ENCODE assay signal across 10 mouse cellular contexts in genomic region chr1:74374980-74375379, GRCm38 (mm10). TPM values are rescaled to one million over a fixed set of nuclear protein-coding genes. Genes with fewer than 3 reads are reported as not detected.
DNase-seq lines count a peak whose midpoint lies in the region; ATAC-seq and TF ChIP-seq lines count a peak whose summit lies in the region.
"Had no signal": no experiment of that assay in that cellular context is flagged by ENCODE, and none has a peak within 500 bp of the region (broad histone marks: within the 10 kb centered on the region; RNA-seq: fewer than 3 reads in every experiment).

Gene Slc11a1 (plus strand): TSS chr1:74375195.

- no peak for DNase-seq in forebrain, embryonic 10.5 days (ENCODE audit: extremely low spot score, low spot score)
- peak; percentile 38 for DNase-seq in retina, postnatal 1 day
- no peak for DNase-seq in retina, embryonic 14.5 days (ENCODE audit: low spot score)
- DNase-seq in liver, adult 2 months (ENCODE audit: extremely low read depth, low read depth, low spot score), result peak; percentile 36
- DNase-seq in monocyte, adult 2 months (ENCODE audit: low read depth in 1 of 2, low spot score in 2 of 2), result peak; percentile 78 to 80
- no peak for DNase-seq in urinary bladder, postnatal 10 days (ENCODE audit: low spot score)
- DNase-seq in left cerebral cortex, adult 11 months (ENCODE audit: low spot score), result no peak
- DNase-seq: cerebellum, postnatal 10 days; kidney, adult 11 months had no signal

- TF ChIP-seq POLR2A in liver, adult 2 months (IDR thresholded peaks at IDR 0.05; ENCODE audit: extremely low read depth, insufficient read depth, low read length), result no peak

- H3K9ac ChIP-seq in forebrain, embryonic 12.5 days, result no peak within 1 kb of the TSS
- peak within 1 kb of the TSS; percentile 40 for H3K9ac ChIP-seq in liver, adult 2 months (ENCODE audit: low read depth, low read length)

- no peak within 1 kb of the TSS for H3K4me2 ChIP-seq in forebrain, embryonic 12.5 days

- no peaks in the 10 kb centered on the region for H3K79me2 ChIP-seq in liver, adult 2 months (ENCODE audit: control insufficient read depth, insufficient read depth, low read length)

- WGBS in forebrain, embryonic 10.5 days, result 76% methylated on average over 8 of the region's 8 CpGs
- WGBS in forebrain, embryonic 12.5 days, result 77% methylated on average over 8 of the region's 8 CpGs
- 68% methylated on average over 8 of the region's 8 CpGs for WGBS in liver, adult 2 months

- TF ChIP-seq CTCF in liver, adult 2 months (IDR thresholded peaks at IDR 0.05; ENCODE audit: low read depth, low read length), result no peak

- no peaks in the 10 kb centered on the region for H3K27me3 ChIP-seq in forebrain, embryonic 10.5 days (ENCODE audit: poor library complexity, severe bottlenecking)
- no peaks in the 10 kb centered on the region for H3K27me3 ChIP-seq in forebrain, embryonic 12.5 days
- H3K27me3 ChIP-seq in liver, adult 2 months (ENCODE audit: control insufficient read depth, insufficient read depth, low read length), result no peaks in the 10 kb centered on the region

- peaks cover 19% of the 10 kb centered on the region for H3K4me1 ChIP-seq in forebrain, embryonic 10.5 days
- no peaks in the 10 kb centered on the region for H3K4me1 ChIP-seq in forebrain, embryonic 12.5 days
- peaks cover 11% of the 10 kb centered on the region for H3K4me1 ChIP-seq in liver, adult 2 months (ENCODE audit: control insufficient read depth, insufficient read depth, low read length)

- ATAC-seq in forebrain, embryonic 12.5 days (ENCODE audit: low FRiP score), result no peak

- H3K27ac ChIP-seq in forebrain, embryonic 10.5 days, result peak within 1 kb of the TSS; percentile 37; the same call in 1 of the 2 replicates
- no peak within 1 kb of the TSS for H3K27ac ChIP-seq in forebrain, embryonic 12.5 days
- H3K27ac ChIP-seq in liver, adult 2 months (replicated peaks; ENCODE audit: insufficient read depth, low read depth, low read length), result peak within 1 kb of the TSS; percentile 60

- no peak within 1 kb of the TSS for H3K4me3 ChIP-seq in forebrain, embryonic 10.5 days
- H3K4me3 ChIP-seq in forebrain, embryonic 12.5 days (replicated peaks), result no peak within 1 kb of the TSS
- peak within 1 kb of the TSS; percentile 51 for H3K4me3 ChIP-seq in liver, adult 2 months (ENCODE audit: insufficient read depth, low read depth, low read length)

- no peaks in the 10 kb centered on the region for H3K36me3 ChIP-seq in forebrain, embryonic 10.5 days (replicated peaks)
- no peaks in the 10 kb centered on the region for H3K36me3 ChIP-seq in forebrain, embryonic 12.5 days (replicated peaks)
- H3K36me3 ChIP-seq in liver, adult 2 months (ENCODE audit: control insufficient read depth, insufficient read depth, low read length), result no peaks in the 10 kb centered on the region

- H3K9me3 ChIP-seq in forebrain, embryonic 10.5 days, result no peaks in the 10 kb centered on the region
- H3K9me3 ChIP-seq in forebrain, embryonic 12.5 days, result no peaks in the 10 kb centered on the region

RNA-seq across cellular contexts. Expression of gene Slc11a1, which starts in this region (rescaled TPM):
- polyA plus RNA-seq in forebrain, embryonic 10.5 days (2016; fragmentation: Nextera tagmentation; extraction: Ambion mirVana), result 2.7 and 2.9 TPM in 2 replicates
- 1.3 and 1.7 TPM in 2 replicates for polyA plus RNA-seq in forebrain, embryonic 12.5 days (2016; fragmentation: Nextera tagmentation; extraction: Ambion mirVana)
- total RNA-seq in liver, adult 2 months (2014; rRNA removed), result 17.5 and 23.4 TPM in 2 replicates
- polyA plus RNA-seq in liver, adult 2 months (2012; rRNA removed), result 10.8 and 21.4 TPM in 2 replicates

Comparison
In these comparisons a context has a peak if more than half of its experiments do, and no peak if none do; other contexts are left out.
1. DNase-seq: peak in retina, postnatal 1 day (single experiment), liver, adult 2 months (single experiment) and monocyte, adult 2 months (2 of 2); none in forebrain, embryonic 10.5 days (single experiment), retina, embryonic 14.5 days (single experiment), urinary bladder, postnatal 10 days (single experiment) and left cerebral cortex, adult 11 months (single experiment).